Mouse (Mus musculus) spleen, postnatal 10 days (tissue): ENCODE data around the gene Nrn1.
A peak's percentile ranks its signal among the peaks of the same experiment; 100 is the strongest.

Experiments used
- DNase-seq, 2 experiments: peaks; one replicate each; pipeline ENCODE4 v3.0.0; 2021 to 2022; ENCODE audit warnings: low spot score in 2 of 2

The Nrn1 gene

DNA sequence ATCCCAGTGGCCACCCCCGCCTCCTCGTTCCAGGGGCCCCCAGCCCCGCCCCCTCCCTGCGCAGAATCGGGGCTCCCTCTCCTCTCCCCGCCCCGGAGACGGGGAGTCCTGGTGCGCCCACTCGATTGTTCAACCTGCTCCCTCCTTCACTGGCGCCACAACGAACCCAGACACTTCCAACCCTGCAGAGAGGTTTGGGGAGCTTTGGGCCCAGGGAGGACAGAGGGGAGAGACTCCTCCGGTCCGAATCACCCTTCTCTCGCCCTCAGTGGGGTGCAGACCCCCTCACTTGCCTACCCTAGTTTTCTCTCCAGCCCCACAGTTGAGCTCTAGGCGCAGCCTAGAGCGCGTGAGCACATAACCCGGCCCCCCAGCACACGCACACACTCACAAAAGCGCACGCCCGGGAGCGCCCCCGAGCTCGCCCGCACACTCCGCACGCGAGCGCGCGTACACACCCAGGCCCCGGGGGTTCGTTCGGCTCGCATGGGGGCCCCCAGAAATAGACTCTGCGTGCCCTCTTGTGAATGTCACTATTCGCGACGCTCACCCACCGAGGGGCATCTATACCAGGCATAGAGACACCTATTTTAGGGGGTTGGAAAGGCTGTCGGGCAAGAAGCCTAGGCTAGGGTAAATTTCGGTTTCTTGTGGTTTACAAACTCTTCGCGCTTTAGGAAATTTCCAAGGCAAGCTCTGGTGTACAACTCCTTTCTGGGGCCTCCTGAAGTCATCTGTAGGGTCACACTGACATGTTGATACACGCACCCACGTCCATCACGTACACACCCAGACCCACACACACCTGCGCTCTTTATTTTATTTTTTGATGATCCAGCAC lies at the start of gene Nrn1:
TSS of gene Nrn1 (minus strand) at position 401 of the 841 bp plus-strand sequence.
- no peak for DNase-seq

DNA sequence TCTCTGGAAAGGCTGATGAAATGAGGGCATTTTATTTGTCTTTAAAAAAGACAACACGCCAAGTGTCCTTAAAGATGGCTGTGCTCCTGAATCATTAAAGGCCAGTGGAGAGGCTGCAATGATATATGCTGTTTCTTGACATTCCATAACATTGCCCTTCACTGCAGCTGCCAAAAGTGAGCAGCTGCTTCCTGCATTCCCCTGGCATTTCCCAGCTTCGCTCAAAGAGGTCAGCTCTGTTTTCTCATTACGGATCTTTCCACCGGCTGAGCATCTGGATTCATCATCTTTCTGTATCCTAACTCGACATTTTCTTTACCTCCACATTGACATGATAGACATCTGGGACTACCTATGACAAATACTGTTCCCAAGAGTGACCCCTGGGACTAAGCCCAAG lies 44.7 kb upstream of the Nrn1 start:
- no peak for DNase-seq

DNA sequence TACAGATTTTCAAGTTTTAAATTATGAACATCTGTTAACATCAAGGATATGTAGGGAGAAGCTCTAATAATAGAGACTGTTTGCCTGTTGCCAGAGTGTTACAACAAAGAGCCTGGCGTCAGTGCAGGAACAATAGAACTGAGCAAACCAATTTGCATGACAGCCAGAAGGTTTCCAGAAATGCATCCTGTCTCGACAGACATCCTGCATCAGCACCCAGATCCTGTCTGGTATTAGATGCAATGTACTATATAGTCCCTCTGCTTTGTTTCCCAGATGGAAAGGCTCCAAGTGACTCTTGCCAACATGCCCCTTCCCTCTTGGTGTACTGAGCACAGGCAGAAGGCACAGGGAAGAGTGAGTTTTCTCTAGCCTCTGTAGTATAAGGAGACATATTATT lies 31.9 kb upstream of the Nrn1 start:
- DNase-seq, result no peak

DNA sequence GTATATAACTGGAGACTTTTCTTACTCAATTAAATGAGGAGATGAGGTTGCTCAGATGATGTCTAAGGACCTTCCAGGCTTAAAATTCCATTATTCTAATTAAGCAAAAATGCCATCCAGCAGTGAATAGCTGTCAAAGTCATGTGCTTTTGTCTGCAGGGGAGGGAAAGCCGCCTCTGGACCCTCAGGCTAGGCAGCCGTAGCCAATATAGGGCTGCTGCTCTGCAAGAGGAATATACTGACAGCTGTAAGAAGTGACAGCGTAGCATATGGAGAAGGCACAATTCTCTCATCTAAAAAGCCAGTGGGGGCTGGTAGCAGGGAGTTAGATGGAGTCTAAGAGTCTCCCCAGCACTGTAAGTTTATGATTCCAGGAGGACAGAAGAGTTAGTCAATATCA lies 16.9 kb upstream of the Nrn1 start:
- no peak for DNase-seq

DNA sequence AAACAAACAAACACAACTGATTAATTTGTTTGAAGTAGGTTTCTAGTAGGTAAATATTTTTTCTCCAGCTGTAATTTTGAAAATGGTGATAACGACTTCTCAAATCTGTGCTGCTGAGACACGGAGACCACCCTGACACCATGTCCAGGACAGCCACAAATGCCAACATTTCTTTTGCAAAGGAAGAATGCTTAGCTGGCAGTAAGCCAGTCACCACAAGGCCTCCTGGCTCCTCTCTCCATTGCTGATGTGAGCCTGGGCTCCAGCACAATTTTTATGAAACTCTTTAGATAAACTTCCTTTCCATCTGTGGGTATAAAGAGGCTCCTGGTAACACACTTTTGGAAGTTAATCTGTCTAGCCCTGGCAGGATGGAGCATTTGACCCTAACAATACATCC lies 15.1 kb upstream of the Nrn1 start:
- DNase-seq, result no peak

DNA sequence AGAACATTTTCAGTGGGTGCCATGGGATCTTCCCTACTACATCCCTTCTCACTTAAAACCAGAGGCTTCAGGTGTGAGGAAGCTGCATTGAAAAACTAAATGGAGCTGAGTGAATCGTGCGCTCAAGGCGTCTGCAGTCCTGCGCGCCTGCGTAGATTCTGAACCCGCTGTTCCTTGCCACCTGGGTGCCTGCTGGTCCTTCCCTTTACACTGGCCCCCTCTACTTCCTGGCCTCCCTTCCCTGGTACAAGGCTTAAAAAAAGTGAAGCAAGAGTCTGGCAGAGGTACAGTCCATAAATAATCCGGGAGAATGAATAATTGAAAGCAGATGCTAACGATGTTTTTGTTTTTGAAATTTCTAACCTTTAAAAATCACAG lies 1.7 kb upstream of the Nrn1 start:
- no peak for DNase-seq

DNA sequence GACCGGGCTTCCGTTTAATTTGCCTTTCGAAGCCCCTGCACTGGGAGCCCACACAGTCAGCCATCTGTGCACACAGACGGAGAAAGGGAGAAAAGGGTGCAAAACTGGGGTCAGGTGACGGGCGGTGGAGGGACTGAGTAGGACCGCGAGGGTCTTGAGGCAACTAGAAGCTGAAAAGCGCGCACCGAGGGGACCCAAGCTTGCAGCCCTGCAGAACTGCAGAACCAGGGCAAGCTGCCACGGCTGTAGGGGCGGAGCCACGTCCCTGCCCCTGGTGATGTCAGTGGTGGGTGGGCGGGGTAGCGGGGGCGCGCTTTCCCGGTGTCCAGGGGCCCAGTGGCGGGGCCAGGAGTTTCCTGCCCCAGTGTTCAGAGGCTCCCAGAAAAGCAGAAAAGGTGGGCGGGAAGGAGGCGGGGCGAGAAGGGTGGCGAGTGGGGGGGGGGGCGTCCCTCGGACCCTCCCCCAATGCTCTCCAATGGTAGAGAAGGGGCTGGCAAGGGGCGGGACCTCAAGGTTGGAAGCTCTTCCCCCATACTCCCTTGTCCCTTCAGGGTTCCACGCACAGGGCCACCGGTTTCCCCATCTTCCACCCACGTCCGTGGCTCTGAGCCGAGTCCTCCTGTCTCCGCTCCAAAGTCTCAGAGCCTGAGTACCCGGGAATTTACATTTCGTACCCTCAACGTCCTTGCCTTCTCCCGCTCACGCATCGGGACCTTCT lies 1.1 kb upstream of the Nrn1 start:
- DNase-seq, result peak in 1 of 2 experiments; percentile 19

DNA sequence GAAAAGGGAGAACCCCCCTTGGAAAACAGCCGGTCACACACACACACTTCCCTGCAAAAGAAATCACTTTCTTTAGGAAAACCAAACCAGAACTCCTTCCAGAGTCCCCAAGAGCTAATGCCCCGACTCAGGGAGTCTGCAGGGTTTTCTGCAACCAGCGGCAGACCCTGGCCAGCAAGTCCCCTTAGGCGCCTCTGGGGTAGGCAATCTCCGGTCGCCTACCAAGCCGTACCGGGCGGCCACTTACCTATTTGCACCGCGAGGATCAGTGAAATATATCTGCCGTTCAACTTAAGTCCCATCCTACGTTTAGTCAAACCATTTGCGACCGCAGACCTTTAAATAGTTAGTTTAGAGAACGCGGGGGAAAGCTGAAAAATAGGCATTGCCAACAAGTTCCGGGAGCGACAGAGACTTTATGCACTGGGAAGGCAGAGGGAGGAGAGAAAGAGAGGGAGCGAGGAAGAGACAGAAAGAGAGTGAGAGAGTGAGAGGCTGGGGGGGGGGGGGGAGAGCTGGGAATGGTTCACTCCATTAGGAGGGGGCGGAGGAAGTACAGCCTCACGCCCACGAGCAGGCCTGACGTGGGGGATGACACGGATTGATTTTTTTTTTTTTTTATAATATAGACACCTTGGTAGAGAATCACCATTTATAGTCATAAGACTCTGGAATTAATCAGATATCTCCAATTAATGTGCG lies 791 bp downstream of the Nrn1 start:
- DNase-seq, result no peak

DNA sequence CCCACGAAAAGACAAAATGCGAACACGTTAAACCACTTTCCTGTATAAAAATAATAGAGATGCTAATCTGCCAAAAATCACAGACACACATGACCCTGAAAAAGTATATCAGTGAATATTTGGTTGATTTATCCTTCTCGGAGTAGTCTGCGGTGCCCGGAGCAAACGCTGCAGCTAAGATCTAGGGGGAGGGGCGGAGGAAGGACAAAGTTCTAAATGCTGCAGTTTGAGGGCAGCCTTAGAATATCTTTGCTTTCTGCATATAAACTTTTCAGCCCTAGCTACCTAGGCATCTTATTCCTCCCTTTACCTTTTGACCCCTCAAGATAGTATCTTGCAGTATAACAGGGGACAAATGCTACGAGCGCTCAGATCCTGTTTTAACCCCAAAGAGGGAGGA lies 1.4 kb downstream of the Nrn1 start:
- DNase-seq, result no peak

DNA sequence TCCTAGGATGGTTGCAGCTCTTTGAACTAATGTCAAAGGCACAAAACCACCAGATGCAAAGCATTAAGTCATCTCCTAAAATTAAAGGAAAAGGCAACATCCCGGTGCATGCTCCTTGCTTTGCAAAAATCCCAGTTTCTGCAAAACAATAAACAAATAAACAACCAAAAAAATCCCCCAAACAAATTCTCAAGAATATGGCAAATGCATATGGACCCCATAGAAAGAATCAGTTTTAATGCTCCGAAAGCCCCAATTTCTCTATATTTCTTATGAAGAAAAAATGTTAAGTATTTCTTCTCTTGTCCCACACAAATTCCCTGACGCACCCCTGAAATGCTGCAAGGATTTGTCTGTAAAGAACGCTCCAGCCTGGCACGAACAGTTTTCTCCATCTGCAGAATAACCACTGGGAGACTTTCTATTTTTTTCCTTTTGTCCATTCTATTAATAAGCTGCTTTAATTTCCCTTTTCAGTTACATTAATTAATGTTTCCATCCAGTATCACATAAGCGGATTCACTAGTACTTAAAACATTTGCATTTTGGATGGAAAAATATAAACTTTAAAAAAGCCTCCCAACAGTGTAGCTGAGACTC lies 1.9 kb downstream of the Nrn1 start:
- no peak for DNase-seq

DNA sequence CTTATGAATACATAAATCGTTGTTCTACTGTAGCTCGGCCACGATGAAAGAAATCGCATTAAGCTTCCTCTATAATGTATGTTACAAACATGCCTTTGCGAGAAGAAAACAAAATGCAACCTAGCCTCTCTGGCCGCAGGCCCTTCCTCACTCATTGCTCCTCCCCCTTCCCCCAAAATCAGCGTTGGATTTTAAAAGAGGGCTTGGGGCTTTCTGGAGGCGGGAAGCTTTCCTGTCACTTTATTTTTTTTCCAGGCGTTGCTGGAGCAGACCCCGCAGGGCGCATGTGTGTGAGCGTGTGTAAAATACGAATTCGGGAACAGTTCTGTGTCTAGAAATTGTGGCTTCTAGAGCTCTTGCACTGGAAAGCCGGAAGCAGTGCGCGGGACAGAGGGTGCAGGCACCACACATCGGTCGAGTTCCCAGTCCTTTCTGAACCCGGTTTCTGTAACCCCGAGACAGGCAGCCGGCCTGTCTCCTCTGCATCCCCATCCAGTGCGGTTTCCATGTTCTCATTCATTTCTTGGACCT lies 2.9 kb downstream of the Nrn1 start:
- DNase-seq, result no peak

DNA sequence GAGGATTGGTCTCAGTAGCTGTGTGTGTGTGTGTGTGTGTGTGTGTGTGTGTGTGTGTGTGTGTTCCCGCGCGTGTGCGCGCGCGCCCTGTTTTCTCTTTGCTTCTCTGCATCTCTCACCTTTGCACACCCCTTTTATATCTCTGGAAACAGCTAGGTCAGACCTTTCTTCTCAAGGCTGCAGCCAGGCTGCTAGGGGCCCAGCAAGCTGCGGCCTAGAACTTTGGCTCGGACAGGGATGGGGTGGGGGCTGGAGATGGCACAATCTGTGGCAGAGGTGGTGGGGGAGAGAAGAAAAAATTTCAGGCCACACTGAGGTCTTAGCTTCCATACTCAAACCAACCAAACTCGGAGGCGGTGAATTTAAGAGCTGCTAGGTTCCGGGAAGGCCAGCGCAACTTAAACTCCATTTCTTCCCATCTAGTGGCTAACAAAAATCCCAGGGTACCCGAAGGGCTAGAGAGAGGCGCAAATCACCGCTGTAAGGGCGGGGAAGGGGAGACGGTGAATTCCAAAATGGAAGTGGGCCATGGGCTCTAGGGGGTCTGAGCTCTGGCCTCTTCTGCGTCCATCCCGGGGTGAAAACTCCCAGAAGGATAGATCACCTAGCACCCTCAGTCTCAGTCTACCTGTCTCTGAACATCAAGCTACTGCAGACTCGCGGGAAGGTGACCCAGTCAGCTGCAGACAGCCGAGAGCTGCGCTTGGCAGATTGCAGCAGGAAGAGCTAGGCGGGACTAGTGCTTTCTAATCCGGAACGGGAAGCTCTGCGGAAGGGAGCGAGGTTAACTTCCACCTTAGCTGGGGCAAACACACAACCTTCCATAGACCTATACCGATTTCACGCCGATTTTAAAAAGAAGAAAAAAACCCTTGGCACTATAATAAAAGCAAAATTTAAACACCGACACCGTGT lies 3.7 kb downstream of the Nrn1 start:
- no peak for DNase-seq

DNA sequence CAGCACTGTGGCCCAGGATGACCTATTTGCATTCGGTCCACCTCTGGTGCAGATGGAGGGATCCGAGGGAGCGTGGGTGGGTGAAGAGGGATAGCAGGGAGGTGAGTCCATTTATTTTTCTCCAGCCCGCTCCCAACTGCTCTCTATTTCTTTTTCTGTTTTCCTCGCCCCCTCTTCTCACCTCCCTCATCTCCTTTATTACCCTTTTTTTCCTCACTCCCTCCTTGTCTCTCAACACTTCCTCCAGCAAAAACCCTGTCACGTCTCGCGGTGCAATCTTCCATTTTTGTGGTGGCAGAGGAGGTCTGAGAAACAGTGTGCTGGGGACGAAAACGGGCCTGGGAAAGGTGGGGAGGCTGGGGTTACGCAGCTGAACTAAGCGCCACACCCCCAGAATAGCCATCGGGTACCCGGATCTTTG lies 4.6 kb downstream of the Nrn1 start:
- DNase-seq, result no peak

DNA sequence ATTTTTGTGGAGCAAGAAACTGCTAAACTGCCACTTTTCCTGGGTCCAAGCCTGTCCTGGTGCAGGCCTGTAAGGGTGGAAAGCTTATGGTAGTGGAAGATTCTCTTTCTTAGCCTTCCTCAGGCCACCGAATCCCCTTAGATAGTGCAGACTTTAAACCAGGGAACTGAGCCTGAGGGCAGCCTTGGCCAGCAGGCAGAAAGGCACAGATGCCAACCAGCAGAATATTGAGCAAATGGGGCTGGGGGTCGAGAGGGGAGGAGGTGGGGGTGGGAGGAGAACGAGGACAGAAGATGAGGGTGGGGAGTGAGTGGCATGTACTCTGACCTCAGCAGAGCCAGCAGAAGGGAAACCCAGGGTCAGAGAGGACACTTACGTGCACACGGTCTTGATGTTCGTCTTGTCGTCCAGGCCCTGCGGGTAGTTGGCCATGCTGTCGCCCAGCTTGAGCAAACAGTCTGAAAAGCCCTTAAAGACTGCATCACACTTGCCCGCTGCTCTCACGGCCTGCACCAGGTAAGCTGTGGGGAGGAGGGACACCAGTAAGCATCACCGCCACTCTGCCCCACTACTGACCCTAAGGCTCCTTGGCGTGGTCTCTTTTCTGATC lies 5.1 kb downstream of the Nrn1 start:
- no peak for DNase-seq

DNA sequence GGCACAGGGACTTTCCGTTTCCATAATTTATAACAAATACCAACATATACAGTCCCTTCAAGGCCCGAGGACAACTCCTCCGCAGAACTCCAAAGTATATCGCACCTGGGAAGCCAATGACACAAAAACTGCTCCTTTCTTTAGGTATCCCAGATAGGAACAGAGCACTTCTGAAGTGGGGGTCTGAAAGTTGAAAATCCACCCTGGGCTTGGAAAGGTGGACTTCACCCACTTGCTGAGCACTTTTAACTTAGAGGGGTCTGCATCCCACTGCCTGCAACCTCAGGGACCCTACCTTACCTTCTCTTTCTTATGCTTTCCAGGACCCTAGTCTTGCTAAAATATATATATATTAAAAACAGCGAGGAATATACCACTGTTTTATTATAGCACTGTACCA lies 6.4 kb downstream of the Nrn1 start:
- DNase-seq, result no peak

DNA sequence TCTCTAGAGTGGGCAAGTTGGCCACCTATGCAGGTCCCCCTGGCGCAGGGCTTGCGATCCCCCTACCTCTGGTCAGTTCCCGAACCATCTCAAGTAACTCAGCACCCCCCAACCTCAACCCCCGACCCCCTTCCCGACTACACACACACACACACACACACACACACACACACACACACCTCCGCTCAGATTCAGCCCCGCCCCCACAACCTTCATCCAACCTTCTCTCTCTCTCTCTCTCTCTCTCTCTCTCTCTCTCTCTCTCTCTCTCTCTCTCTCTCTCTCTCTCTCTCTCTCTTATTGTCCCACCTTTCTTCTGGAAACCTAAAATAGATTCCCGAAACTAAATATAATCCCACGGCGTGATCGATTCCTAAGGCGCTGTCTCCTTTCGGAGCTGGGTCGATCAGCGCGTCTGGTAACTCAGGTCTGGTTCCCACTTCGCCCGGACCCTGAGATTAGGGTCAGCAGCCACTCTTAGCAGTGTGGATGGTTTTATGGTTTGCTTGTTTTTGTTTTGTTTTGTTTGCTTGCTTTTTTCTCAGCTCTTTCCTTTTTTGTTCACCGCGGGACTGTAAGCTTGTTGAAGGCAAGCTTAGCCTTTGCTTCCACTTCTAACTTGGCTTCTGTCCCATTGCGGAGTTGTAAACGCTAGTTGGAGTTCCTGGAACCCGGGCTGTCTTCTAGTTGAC lies 7.0 kb downstream of the Nrn1 start:
- no peak for DNase-seq

DNA sequence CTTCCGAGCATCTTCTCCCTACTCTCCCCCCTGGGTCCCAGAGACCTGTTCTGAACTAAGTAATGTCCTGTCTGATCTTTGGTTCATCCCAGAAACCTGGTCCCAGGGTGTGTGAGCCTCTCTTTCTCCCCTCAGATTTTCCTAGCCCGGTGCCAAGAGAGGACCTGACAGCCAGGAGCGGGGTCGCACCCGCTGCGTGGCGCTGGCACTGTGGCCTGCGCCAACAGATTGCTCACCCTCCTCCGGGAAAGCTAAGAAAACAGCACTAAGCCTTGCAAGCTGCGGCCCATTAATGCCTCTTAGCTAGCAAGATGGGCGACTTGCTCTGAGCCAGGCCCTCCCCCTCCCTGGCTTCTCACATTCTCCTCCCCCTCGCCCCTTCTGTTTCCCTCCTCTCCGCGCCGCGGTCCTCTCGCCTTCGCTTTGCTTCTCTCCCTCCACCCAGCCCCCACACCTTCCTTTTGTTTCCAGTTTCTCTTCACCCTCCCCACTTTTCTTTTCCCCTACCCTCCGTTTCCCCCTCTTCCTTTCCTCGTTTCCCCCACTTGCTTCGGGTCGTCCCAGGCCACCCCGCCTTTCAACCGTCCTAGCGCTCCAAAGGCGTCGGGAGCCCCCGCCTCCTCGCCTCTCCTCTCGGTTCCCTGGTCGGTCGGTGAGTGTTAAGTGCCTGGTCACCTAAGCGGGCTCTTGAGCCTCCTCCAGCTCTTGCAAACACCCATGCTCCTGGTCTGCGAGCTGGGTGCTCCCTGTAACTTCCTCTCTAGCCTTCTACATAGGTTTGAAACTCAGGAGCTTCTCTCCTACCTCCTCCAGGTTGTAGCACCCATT lies 7.8 kb downstream of the Nrn1 start:
- DNase-seq, result no peak

DNA sequence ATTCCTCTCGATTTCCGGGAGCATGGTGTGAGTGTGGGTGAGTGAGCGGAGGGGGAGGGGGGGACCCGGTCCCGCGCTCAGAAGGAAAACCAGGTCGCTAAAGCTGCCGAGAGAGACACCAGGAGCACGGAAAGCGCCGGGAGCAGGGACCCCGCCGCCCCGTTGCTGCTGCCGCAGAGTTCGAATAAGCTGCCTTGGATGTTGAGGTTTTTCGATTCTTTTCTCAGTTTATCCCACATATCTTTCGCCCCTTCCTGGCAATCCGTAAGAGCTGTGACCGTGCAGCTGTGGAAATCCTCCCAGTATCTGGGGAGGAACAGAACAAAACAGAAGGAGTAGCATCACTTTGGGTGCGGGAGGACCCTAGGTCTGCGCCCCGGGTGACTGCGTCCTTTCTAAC lies 8.4 kb downstream of the Nrn1 start:
- DNase-seq, result no peak

DNA sequence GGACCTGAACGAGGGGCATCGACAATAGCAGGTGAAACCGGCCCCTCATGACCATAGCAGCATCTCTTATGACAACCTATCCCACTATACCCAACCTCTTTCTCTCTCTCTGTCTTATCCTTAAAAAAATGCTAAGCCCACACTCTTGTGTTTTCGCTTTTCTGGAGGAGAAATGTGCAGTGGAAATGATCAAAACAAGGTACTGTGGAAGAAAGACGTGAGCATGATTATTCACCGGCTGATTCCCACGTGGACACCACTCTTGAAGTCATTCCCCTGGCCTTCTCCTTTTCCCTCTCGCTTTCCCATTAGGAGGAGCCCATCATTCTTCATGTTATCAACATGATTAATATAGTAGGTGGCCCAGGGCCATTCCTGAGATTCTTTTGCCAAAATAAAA lies 9.1 kb downstream of the Nrn1 start:
- no peak for DNase-seq
